Mouse (Mus musculus) c-Kit-negative CD71-positive TER-119-positive erythroid progenitor cells, embryonic 14.5 days (primary cell): ENCODE results near the gene Med8.

Experiments used
- DNase-seq: peaks from one replicate; pipeline ENCODE4 v3.0.0-alpha.2; 2013; ENCODE audit warnings: low read depth, low spot score

Med8 gene

GRCm38 (mm10) chr4:118409142-118409900 is at the start of gene Med8, which contains the start of gene Szt2:
Med8 (plus strand) TSS chr4:118409337.
Szt2 (minus strand) TSS chr4:118409273.
- peak; percentile 89 for DNase-seq

DNA sequence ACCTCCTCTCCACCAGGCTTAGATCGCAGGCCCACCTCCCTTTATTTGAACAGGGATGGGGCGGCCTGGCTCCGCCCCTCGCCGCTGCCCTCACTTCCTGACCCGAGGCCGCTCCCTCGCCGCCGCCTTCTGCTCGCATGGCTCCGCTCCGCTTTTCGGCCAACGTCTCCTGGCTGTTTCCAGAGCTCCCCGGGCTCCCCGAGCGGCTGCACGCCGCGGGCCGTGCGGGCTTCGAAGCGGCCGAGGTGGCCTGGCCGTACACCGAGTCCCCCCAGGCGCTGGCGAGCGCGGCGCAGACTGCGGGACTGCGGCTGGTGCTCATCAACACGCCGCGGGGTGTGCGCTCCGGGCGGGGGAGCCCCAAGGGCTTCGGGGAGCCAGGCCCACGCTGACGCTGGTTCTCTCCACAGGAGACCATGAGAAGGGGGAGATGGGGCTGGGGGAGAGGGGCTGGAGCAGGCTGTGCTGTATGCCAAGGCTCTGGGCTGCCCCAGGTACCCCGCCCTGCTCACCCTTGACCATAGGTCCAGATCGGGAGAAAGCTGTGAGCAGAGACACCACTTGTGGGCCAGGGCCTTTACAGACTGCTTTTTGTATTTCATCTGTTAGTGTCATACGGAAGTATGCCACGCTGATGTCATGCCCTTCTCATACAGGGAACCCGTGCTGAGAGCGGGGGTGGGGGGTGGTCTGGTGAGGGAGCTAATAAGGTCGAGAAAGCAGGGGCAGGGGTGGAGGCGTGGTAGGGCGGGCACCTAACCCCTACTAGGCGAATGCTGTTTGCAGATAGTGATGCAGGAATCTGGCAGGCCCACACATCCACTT is 49.0 kb upstream of the Med8 start:
- DNase-seq: peak; percentile 17

- no peak for DNase-seq
These were observed 47.7 kb upstream of the Med8 start for GRCm38 (mm10) chr4:118361451-118361850.

GRCm38 (mm10) chr4:118362879-118363278 is 46.3 kb upstream of the Med8 start:
- no peak for DNase-seq

DNA sequence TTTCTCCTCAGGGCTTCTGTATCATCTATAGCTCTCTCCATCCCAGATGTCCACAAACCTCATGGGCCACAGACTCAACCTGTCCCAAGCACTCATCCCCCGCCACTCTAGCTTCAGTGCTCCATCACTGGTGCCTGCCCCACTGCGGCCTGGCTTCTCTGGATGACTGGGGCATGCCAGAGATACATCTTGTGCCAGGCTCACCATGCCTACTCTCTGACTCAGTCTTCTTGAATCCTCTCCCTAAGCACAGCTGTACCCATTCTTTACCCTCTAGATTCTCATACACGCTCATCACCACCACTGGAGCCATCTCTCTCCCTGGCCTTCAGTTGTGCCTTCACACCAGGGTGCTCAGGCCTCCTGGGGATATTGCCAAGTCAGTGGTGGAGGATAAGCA is 45.2 kb upstream of the Med8 start:
- no peak for DNase-seq

DNA sequence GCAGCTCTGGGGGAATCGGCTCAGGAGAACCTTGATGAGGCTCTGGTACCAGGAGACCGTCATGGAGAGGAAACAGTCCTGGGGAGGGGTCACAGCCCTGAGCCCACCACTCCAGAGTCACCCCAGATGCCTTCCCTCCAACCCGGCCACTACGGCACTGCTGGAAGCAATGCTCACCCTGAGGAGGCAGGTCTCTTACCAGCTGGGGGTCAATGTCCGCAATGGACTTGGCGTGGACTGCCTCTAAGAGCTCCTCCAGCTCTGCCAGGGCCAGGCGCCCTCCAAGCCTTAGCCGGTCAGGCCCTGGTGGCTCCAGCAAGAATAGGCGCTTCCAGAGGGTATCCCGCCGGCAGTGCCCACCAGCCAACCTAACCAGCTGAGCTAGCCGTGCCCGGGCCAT is 44.5 kb upstream of the Med8 start:
- no peak for DNase-seq

GRCm38 (mm10) chr4:118365991-118366390 is 43.1 kb upstream of the Med8 start:
- no peak for DNase-seq

- no peak for DNase-seq
These were observed 41.6 kb upstream of the Med8 start for GRCm38 (mm10) chr4:118367551-118367950.

DNA sequence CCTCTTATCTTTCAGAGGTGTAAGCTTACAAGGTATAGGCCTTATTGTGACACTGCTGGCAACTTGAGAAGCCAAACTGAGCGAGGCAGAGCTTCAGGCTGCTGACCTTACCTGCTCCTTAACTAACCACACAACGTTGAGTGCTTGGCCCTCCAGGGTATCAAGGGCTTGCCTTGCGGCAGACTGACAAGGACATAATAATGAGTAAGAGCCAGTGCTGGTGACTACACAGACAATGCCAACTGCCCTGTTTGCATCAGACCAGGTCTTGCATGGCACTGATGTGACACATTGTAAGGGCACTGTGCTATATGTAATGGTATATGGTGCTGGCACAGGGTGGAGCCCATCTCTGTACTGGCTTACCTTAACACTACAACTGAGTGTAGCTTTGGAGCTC is 40.5 kb upstream of the Med8 start:
- no peak for DNase-seq

DNA sequence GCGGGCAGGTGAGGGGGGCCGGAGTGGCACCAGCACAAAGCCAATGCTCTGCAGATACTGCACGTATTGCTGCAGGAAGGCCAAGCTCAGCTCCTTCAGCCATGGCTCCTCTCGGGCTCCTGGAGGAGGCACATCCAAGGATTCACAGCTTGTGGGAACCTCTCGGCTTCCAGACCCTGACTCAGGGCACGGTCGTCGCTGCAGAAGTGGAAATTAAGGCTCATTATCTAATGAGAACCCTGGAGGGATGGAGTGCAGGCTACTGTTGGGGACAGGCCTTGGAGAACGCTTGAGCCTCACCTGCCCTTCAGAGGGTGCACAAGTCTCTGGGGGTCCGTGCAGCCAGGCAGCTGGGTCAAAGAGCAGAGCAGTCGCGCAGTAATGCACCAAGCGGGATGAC is 37.3 kb upstream of the Med8 start:
- DNase-seq: no peak

DNA sequence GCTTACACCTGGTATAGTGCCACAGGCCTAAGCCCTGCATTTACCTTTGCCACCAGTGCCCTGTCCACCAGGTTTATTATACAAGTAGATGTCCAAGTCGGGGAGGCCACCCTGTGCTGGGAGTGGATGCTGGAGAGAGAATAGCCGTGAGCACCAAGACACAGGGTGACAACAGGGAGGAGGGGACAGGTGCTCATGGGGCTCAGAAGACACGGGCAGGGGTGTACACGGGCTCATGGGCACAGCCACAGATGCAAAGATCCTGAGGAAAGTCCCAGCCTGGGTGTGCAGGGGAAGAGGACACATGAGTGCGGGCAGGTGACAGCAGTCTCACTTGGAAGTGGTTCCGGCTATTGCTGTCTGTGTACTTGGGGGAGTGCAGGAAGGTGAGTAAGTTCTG is 33.1 kb upstream of the Med8 start:
- DNase-seq: no peak

DNA sequence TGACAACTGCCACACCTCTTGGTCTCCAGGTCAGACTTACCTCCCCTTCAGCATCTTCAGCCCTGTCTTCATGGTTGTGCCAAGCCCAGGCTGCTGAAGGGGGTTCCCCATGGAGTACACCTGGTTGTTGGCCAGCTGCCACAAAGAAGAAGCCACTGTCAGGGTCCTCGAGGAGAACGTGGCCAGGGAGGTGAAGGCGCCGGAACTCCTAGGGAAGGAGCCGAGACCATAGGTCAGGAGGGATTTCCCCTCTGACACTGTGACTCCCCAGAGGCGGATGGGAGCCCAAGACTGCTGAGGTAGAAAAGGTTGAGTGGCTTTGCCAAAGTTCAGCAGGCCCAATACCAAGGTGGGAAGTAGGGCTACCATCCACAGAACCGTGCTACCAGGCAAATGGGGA is 25.9 kb upstream of the Med8 start:
- no peak for DNase-seq

DNA sequence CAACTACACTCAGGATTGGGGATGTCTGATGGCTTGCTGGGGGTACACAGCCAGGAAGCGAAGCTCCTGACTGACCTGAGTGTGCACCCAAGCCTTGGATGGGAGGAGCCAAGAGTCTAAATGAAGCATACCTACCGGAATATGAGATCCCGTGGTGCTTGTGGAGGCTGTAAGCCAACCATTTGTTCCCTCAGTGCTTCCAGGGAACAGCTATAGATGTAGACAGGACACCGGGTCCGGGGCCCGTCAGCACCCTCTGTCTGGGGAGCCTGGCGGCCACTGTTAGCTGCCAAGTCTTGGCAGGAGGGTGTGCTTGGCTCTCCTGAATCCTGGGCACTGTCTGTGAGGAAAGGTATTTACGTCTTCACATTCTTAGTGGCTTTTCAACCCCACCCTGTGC is 21.8 kb upstream of the Med8 start:
- no peak for DNase-seq

DNA sequence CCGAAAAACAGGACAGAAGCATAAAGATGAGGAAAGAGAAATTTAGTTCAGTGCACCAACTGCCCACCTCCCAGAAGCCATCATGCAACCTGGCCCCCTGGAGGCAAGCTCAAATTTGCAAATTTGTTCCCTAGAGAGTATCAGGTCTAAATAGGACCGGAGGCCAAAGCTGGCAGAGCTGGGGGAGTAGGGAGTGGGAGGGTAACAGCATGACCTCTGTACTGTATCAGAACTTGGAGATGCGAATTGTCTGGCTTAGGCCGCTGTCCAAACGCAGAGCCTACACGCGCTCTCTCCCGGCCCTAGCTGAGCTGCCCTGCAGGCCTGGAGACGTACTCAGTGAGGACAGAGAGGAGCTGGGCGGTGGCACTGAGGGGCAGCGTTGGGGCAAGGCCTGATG is 19.0 kb upstream of the Med8 start:
- DNase-seq: no peak

DNA sequence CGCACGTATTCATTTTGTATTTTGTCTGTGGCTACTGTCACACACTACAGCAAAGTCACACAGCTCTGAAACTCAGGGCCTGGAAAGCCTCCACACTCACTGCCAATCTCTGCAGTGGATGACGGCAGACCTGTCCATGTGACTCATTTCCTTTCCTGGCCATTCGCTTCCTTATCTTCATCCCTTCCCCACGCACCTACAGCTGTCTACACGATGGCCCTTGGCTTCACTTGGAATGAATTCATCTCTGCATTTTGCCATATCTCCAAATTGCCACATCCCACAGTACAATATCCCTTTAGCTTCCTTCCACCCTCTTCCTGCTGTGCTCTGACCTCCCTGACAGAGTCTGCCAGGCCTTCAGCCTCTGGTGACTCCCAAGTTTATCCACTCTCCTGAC is 14.6 kb upstream of the Med8 start:
- no peak for DNase-seq

DNA sequence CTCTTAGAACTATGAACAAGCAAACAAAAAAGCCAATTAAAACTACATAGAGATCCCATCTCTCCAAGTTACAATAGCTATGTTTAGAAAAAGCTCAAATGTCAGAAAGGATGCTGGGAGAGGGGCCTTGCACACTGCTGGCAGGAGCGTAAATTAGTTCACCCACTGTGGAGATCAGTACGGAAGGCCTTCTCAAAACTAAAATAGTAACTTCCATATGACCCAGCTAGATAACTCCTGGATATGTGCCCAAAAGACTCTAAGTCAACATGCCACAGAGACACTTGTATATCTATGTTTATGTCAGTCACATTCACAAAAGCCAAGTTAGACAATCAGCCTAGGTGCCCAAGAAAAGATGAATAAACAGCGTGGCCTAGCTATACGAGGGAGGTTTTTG is 13.8 kb upstream of the Med8 start:
- DNase-seq: no peak

GRCm38 (mm10) chr4:118396433-118396832 is 12.7 kb upstream of the Med8 start:
- no peak for DNase-seq

- DNase-seq: no peak
These were observed 10.7 kb upstream of the Med8 start for GRCm38 (mm10) chr4:118398400-118398799.

GRCm38 (mm10) chr4:118401421-118401820 is 7.7 kb upstream of the Med8 start:
- DNase-seq: no peak

DNA sequence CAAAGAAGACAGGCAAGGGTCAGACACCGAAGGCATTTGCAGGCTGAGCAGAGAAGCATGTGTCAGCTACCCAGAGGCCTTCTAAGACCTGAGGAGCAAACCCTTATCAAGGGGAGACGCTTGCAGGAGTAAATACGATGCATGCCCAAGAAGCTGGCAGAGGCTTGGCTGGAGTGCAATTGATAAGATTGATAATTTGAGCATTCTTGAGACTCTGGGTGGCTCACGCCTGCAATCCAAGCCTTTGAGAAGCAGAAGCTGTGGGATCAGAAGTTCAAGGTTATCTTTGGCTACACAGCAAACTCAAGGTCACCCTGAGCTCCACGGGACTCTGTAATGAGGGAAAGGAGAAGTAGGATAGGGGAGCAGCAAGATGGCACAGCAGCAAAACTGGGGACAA is 7.2 kb upstream of the Med8 start:
- DNase-seq: no peak

GRCm38 (mm10) chr4:118402701-118403100 is 6.4 kb upstream of the Med8 start:
- no peak for DNase-seq

DNA sequence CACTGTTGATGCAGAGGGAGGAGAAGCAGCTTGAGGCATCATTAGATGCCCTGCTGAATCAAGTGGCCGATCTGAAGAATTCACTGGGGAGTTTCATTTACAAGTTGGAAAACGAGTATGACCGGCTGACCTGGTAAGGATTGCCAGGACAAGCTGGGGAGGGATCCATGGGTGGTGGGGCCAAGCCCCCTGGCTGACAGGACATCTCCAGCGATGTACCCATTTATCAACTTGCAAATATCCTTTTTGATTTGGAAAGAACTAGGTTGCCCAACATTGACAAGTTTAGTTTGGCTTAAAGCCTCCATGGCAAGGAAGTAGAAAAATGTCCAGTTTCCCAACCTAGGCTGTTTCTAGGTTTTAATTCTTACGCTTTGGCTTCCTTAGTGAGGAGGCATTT is 1.7 kb downstream of the Med8 start:
- no peak for DNase-seq

DNA sequence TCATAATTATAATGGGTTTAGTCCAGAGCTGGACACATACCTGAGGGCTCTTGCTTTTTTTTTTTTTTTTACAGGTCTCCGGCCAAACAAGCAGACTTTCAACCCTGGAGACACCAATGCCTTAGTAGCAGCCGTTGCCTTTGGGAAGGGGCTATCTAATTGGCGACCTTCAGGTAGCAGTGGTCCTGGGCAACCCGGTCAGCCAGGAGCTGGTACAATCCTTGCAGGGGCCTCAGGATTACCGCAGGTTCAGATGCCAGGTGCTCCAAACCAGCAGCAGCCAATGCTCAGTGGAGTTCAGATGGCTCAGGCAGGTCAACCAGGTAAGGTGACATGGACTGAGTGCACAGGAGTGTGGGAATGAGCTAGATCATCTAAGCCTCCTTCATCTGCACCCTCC is 4.4 kb downstream of the Med8 start:
- DNase-seq: no peak
